In genomic region chr9:72155250-72156138, GRCm38 (mm10) we compare ENCODE assay signal across 8 mouse cellular contexts. TPM values are rescaled to one million over a fixed set of nuclear protein-coding genes. Genes with fewer than 3 reads are reported as not detected.
DNase-seq lines count a peak whose midpoint lies in the region; ATAC-seq and TF ChIP-seq lines count a peak whose summit lies in the region.

No protein-coding gene starts in this region.

- WGBS in kidney, postnatal 0 days, result 32% methylated on average over 21 of the region's 21 CpGs
- WGBS in forebrain, embryonic 13.5 days, result 10% methylated on average over 21 of the region's 21 CpGs
- 27% methylated on average over 21 of the region's 21 CpGs for WGBS in limb, embryonic 14.5 days

- no peak for ATAC-seq in kidney, postnatal 0 days (replicated peaks; ENCODE audit: low FRiP score, low read depth)
- peak; percentile 41; the same call in 1 of the 2 replicates for ATAC-seq in forebrain, embryonic 13.5 days
- ATAC-seq in limb, embryonic 14.5 days (ENCODE audit: low FRiP score, low read depth), result no peak

- H3K4me1 ChIP-seq in kidney, postnatal 0 days (replicated peaks; ENCODE audit: insufficient read depth, low read length), result no peaks in the 10 kb centered on the region
- peaks cover 14% of the 10 kb centered on the region for H3K4me1 ChIP-seq in forebrain, embryonic 13.5 days
- no peaks in the 10 kb centered on the region for H3K4me1 ChIP-seq in limb, embryonic 14.5 days (ENCODE audit: control insufficient read depth, insufficient read depth, low read length)

- H3K27ac ChIP-seq in kidney, postnatal 0 days, result no peak overlapping the region
- H3K27ac ChIP-seq in forebrain, embryonic 13.5 days, result peak overlapping the region; percentile 27; the same call in 1 of the 2 replicates
- H3K27ac ChIP-seq in limb, embryonic 14.5 days (replicated peaks; ENCODE audit: low read depth, low read length), result no peak overlapping the region

- H3K27me3 ChIP-seq in kidney, postnatal 0 days (ENCODE audit: insufficient read depth, low read length), result no peaks in the 10 kb centered on the region
- peaks cover 3% of the 10 kb centered on the region; the same call in 1 of the 2 replicates for H3K27me3 ChIP-seq in forebrain, embryonic 13.5 days
- H3K27me3 ChIP-seq in limb, embryonic 14.5 days (ENCODE audit: control insufficient read depth, insufficient read depth, low read length), result no peaks in the 10 kb centered on the region

- H3K4me2 ChIP-seq in kidney, postnatal 0 days (ENCODE audit: low read length), result peak overlapping the region; percentile 47
- peak overlapping the region; percentile 58 for H3K4me2 ChIP-seq in forebrain, embryonic 13.5 days
- H3K4me2 ChIP-seq in limb, embryonic 14.5 days (replicated peaks; ENCODE audit: low read depth, low read length, severe bottlenecking), result peak overlapping the region; percentile 35

- no peaks in the 10 kb centered on the region for H3K9me3 ChIP-seq in kidney, postnatal 0 days (replicated peaks; ENCODE audit: low read length)
- no peaks in the 10 kb centered on the region for H3K9me3 ChIP-seq in forebrain, embryonic 13.5 days (replicated peaks)
- no peaks in the 10 kb centered on the region for H3K9me3 ChIP-seq in limb, embryonic 14.5 days (ENCODE audit: control insufficient read depth, low read length)

- H3K4me3 ChIP-seq in kidney, postnatal 0 days (replicated peaks; ENCODE audit: low read depth, low read length), result peak overlapping the region; percentile 4
- peak overlapping the region; percentile 26 for H3K4me3 ChIP-seq in forebrain, embryonic 13.5 days
- H3K4me3 ChIP-seq in limb, embryonic 14.5 days (replicated peaks; ENCODE audit: low read length), result peak overlapping the region; percentile 14

- no peak overlapping the region for H3K9ac ChIP-seq in kidney, postnatal 0 days (ENCODE audit: low read depth, low read length)
- H3K9ac ChIP-seq in forebrain, embryonic 13.5 days, result peak overlapping the region; percentile 52
- 0 out of 2 replicates have a peak overlapping the region, but pooled peaks have one; percentile 14 for H3K9ac ChIP-seq in limb, embryonic 14.5 days (ENCODE audit: low read depth, low read length, severe bottlenecking)

- H3K36me3 ChIP-seq in kidney, postnatal 0 days (ENCODE audit: insufficient read depth, low read length), result no peaks in the 10 kb centered on the region
- no peaks in the 10 kb centered on the region for H3K36me3 ChIP-seq in forebrain, embryonic 13.5 days (ENCODE audit: poor library complexity, severe bottlenecking)
- no peaks in the 10 kb centered on the region for H3K36me3 ChIP-seq in limb, embryonic 14.5 days (ENCODE audit: control insufficient read depth, insufficient read depth, low read length)

- TF ChIP-seq POLR2A in limb, embryonic 14.5 days (IDR thresholded peaks at IDR 0.05; ENCODE audit: borderline replicate concordance, extremely low read depth, insufficient read depth, insufficient read length), result no peak

- peak; percentile 55 for DNase-seq in kidney, postnatal 0 days (ENCODE audit: low spot score)
- DNase-seq in kidney, postnatal 14 days, result no peak
- peak; percentile 60 for DNase-seq in cerebellum, adult 8-10 months
- DNase-seq in limb, embryonic 14.5 days (ENCODE audit: low spot score), result peak; percentile 15
- peak; percentile 14 for DNase-seq in right cerebral cortex, postnatal 25 days
- no peak for DNase-seq in natural killer cell, adult 2 months (ENCODE audit: low spot score in 2 of 2)
- DNase-seq in lung, adult 18-20 months, result no peak

- no peak for TF ChIP-seq CTCF in kidney, postnatal 0 days (IDR thresholded peaks at IDR 0.05; ENCODE audit: low read depth)

RNA-seq across cellular contexts. Expression of gene Tcf12, which starts 43.8 kb away (rescaled TPM):
- polyA plus RNA-seq in kidney, postnatal 0 days (2015; fragmentation: Nextera tagmentation; extraction: Ambion mirVana), result 44.9 and 47.4 TPM in 2 replicates
- polyA plus RNA-seq in forebrain, embryonic 13.5 days (2015; fragmentation: Nextera tagmentation; extraction: Ambion mirVana), result 83.1 and 84.3 TPM in 2 replicates
- polyA plus RNA-seq in limb, embryonic 14.5 days (2012; rRNA removed), result 158 and 226 TPM in 2 replicates
- polyA plus RNA-seq in limb, embryonic 14.5 days (2014; fragmentation: Nextera tagmentation; extraction: Ambion mirVana), result 111 and 115 TPM in 2 replicates

Comparison
In these comparisons a context has a peak if more than half of its experiments do, and no peak if none do; other contexts are left out.
1. DNase-seq: peak in kidney, postnatal 0 days (single experiment), cerebellum, adult 8-10 months (single experiment), limb, embryonic 14.5 days (single experiment) and right cerebral cortex, postnatal 25 days (single experiment); none in kidney, postnatal 14 days (single experiment), natural killer cell, adult 2 months (0 of 2) and lung, adult 18-20 months (0 of 2).
2. Peak in every context shown above with its lines, with median percentiles within 50 percentile points of each other: H3K4me2 ChIP-seq and H3K4me3 ChIP-seq.